Mouse (Mus musculus): ENCODE measurements at regions not wholly inside any gene's neighbourhood (a gene's known extent, or its start where the extent isn't known, plus 50 kb on each side); places are given as distances from the start of the nearest gene placed in this dataset.

- intact Hi-C loops (cut with DNase I): no loop called here
Measured at GRCm38 (mm10) chr2:178911646-178912045, 481.3 kb downstream of the Cdh26 start.

GRCm38 (mm10) chr2:178916316-178917033 is 486.1 kb downstream of the Cdh26 start:
- intact Hi-C loops (cut with DNase I): no loop called here

GRCm38 (mm10) chr2:178924456-178925115 is 494.3 kb downstream of the Cdh26 start:
- intact Hi-C loops (cut with DNase I): no loop called here

- intact Hi-C loops (cut with DNase I): no loop called here
Measured at GRCm38 (mm10) chr2:178927038-178927660, 496.8 kb downstream of the Cdh26 start.

GRCm38 (mm10) chr2:178929033-178929432 is 498.7 kb downstream of the Cdh26 start:
- intact Hi-C loops (cut with DNase I): no loop called here

GRCm38 (mm10) chr2:178930125-178930524 is 499.8 kb downstream of the Cdh26 start:
- intact Hi-C loops (cut with DNase I): no loop called here

GRCm38 (mm10) chr2:178948471-178948870 is 493.8 kb upstream of the Cdh4 start:
- intact Hi-C loops (cut with DNase I): no loop called here

GRCm38 (mm10) chr2:178949103-178949502 is 493.1 kb upstream of the Cdh4 start:
- intact Hi-C loops (cut with DNase I): no loop called here

GRCm38 (mm10) chr2:178950304-178950703 is 491.9 kb upstream of the Cdh4 start:
- intact Hi-C loops (cut with DNase I): no loop called here

GRCm38 (mm10) chr2:178954420-178955067 is 487.7 kb upstream of the Cdh4 start:
- intact Hi-C loops (cut with DNase I): no loop called here

GRCm38 (mm10) chr2:178958829-178959228 is 483.4 kb upstream of the Cdh4 start:
- intact Hi-C loops (cut with DNase I): no loop called here

GRCm38 (mm10) chr2:178959603-178960002 is 482.6 kb upstream of the Cdh4 start:
- intact Hi-C loops (cut with DNase I): no loop called here

- intact Hi-C loops (cut with DNase I): no loop called here
Measured at GRCm38 (mm10) chr2:178967584-178968365, 474.5 kb upstream of the Cdh4 start.

GRCm38 (mm10) chr2:178969732-178970131 is 472.5 kb upstream of the Cdh4 start:
- intact Hi-C loops (cut with DNase I): no loop called here

- intact Hi-C loops (cut with DNase I): no loop called here
Measured at GRCm38 (mm10) chr2:178975366-178975765, 466.9 kb upstream of the Cdh4 start.

GRCm38 (mm10) chr2:178976046-178976445 is 466.2 kb upstream of the Cdh4 start:
- intact Hi-C loops (cut with DNase I): no loop called here

GRCm38 (mm10) chr2:178976495-178976894 is 465.7 kb upstream of the Cdh4 start:
- intact Hi-C loops (cut with DNase I): no loop called here

- intact Hi-C loops (cut with DNase I): no loop called here
Measured at GRCm38 (mm10) chr2:178979451-178979850, 462.8 kb upstream of the Cdh4 start.

GRCm38 (mm10) chr2:178981736-178982502 is 460.3 kb upstream of the Cdh4 start:
- intact Hi-C loops (cut with DNase I): no loop called here

GRCm38 (mm10) chr2:178983801-178984200 is 458.4 kb upstream of the Cdh4 start:
- intact Hi-C loops (cut with DNase I): no loop called here

Data from adrenal gland (tissue).